Mouse (Mus musculus) brain, adult 2 months (tissue): ENCODE measurements at regions not wholly inside any gene's neighbourhood (a gene's known extent, or its start where the extent isn't known, plus 50 kb on each side); places are given as distances from the start of the nearest gene placed in this dataset.

Source experiments
- DNase-seq: peaks from one replicate; pipeline ENCODE4 v3.0.0; 2011; ENCODE audit warnings: low read depth, low spot score

GRCm38 (mm10) chr12:107658241-107658640 is 169.8 kb downstream of the 3110018I06Rik start:
- DNase-seq: peak; percentile 10

DNA sequence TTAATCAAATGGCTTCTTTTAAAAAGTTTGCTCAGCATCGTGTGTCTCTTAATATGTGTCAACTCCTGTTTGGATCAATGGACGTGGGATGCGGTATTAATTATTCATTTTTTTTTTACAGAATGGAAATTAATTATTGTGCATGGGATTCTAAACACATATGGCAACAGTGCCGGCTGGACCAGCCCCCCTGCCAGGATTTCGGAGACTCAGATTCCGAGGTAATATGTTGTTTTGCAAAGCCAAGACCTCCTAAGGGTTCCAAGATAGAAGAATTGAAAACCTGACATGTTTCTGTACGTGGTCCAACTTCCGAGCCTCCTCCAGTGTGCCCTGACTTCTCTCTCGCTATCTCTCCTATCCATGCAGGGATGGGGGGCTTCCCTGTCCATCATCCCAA is 170.4 kb downstream of the 3110018I06Rik start:
- DNase-seq: no peak

- DNase-seq: no peak
These were observed 174.2 kb downstream of the 3110018I06Rik start for GRCm38 (mm10) chr12:107662624-107663023.

DNA sequence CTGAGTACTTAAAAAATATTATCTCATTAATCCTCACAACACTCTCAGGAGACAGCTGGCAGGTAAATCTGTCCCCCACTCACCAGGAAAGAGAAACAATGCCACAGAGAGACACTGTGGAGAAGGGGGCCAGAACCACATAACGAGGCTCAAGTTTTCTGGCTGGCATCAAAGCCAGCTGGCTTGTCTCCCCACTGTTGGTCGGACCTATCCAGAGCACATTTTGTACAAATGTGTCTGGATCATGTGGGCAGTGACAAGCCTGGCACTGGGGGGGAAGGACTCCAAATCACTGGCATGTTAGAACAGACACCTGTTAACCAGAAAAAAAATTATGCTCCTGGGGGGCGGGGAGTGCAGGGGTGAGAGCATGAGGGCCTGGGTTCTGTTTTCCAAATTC is 179.4 kb downstream of the 3110018I06Rik start:
- no peak for DNase-seq

DNA sequence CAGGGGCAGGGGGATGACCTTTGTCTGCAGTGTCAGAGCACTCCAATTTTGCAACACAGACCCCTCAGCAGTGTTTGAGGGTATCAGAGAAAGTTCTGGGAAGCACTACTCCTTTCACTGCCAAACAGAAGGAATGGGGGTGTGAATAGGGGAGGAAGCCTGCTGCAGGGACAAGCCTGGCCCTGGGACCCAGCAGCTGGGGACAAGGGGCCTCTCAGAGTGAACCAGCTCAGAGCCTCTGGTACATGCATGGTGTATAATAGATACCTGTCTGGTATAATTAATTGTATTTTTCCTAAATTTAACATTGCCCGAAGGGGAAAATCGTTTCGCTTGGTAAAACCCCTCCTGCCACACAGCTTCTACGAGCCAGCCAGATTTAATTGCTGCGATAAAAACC is 180.6 kb downstream of the 3110018I06Rik start:
- no peak for DNase-seq

GRCm38 (mm10) chr12:107669450-107669849 is 181.0 kb downstream of the 3110018I06Rik start:
- no peak for DNase-seq

DNA sequence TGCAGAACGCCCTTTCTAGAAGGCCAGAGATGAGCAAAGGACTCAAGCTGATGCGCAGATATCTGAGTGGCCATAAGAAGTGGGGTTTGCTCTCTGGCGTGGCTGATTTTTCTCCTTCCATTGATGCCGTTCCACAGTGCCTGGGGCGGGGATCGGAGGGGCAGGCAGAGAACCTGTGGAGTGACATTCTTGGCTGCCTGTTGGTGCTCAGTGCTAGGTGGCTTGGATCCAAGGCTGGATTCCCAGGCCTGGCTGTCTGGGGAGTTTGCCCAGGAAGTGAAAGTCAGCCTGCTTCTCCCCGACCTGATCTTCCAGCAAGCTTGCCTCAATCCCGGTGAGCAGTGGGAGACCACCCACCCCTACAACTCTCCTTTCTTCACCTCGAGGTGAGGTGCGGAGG is 181.5 kb downstream of the 3110018I06Rik start:
- DNase-seq: no peak

GRCm38 (mm10) chr12:107677076-107677475 is 188.6 kb downstream of the 3110018I06Rik start:
- DNase-seq: no peak

DNA sequence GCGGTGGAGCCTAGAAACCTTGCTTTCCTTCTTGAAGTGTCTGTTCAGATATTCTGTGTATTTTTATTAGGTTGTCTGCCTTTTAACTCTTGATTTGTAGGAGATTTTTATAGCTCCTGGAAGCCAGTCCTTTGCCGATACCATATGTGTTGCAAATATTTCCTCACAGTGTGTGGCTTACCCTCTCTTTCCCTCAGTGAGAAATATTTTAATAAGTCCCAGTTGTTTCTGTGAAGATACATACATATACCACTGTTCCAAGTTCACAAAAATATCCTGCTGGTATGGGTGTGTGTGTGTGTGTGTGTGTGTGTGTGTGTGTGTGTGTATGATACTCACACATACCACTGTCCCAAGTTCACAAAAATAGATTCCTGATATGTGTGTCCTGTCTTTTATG is 199.0 kb downstream of the 3110018I06Rik start:
- DNase-seq: no peak

GRCm38 (mm10) chr12:107689418-107689817 is 201.0 kb downstream of the 3110018I06Rik start:
- peak; percentile 17 for DNase-seq

DNA sequence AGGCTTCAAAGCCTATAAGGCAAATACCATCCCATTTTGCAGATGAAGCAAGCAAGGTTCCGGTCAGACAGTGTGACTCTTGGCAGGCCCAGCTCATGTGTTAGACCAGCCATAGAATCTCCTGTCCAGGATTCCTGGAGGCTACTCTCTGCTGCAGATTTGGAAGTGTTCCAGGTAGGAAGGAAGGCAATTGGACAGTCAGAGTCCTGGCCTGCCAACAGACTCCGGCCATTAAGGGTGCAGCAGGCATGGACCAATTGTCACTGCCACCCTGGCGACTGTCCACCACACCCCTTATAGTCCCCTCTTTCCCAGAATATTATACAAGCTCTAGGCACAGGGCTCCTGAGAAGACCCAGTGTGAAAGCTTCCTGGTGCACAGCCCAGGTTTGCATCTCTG is 201.6 kb downstream of the 3110018I06Rik start:
- no peak for DNase-seq

GRCm38 (mm10) chr12:107693693-107694092 is 205.3 kb downstream of the 3110018I06Rik start:
- DNase-seq: peak; percentile 32

- no peak for DNase-seq
These were observed 206.6 kb downstream of the 3110018I06Rik start for GRCm38 (mm10) chr12:107695014-107695413.

DNA sequence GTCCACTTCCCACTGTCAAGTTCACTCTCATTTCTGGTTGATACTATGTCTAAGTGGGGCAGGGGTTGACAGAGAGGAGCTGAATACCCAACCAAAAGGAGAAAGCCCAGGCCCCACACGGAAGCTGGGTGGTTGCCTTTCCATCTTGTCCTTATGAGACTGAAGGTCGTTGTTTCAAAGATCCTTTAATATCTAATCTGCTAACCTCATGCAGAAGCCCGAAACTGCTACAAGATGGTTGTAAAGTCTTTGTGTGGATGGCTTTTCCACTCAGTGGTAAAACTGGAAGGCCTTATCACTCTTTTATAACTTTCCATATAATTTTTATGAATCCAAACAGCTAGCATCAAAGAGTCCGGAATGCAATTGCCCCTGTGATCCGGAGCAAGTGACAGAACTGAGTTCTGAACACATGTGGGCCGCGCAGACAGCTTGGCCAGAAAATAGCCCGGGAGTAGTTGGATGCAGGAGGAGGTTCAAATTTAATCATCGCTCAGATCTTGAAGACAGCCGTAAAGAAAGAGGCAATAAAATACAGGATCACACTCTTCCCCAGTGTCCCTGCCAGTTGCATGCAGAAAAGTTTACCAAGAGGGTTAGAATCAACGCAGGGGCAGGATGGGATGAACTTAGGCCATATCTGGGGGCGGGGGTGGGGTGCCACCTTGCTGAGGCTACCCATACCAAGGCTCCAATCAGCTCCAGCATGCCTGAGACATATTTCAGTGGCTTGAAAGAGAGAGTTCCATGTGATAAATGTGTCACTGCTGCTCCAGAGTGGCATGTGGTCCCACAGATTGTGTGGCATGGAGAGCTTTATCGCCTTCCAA is 207.2 kb downstream of the 3110018I06Rik start:
- DNase-seq: peak; percentile 15

GRCm38 (mm10) chr12:107700317-107700716 is 211.9 kb downstream of the 3110018I06Rik start:
- DNase-seq: no peak

- no peak for DNase-seq
These were observed 212.6 kb downstream of the 3110018I06Rik start for GRCm38 (mm10) chr12:107700868-107701597.

- no peak for DNase-seq
These were observed 220.4 kb downstream of the 3110018I06Rik start for GRCm38 (mm10) chr12:107708812-107709211.

GRCm38 (mm10) chr12:107711017-107711416 is 222.6 kb downstream of the 3110018I06Rik start:
- DNase-seq: no peak

DNA sequence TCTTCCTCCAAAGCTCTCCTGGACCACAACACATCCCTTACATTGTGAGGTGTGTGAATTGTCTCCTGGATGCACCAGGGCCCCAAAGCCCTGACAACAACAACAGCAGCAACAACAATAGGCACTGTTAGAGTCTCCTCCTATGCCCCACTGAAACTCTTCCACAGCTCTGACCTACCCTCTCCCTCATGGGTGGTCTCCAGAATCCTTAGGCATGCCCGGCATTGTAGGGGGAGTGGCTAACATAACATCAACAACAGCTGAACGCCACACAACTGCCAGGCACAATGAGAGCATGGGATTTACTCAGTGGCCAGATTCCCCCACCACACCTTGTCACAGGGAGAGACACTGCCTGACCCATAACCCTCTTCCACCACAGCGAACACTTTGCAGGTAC is 223.2 kb downstream of the 3110018I06Rik start:
- no peak for DNase-seq

GRCm38 (mm10) chr12:107713191-107713590 is 224.8 kb downstream of the 3110018I06Rik start:
- DNase-seq: peak; percentile 59

DNA sequence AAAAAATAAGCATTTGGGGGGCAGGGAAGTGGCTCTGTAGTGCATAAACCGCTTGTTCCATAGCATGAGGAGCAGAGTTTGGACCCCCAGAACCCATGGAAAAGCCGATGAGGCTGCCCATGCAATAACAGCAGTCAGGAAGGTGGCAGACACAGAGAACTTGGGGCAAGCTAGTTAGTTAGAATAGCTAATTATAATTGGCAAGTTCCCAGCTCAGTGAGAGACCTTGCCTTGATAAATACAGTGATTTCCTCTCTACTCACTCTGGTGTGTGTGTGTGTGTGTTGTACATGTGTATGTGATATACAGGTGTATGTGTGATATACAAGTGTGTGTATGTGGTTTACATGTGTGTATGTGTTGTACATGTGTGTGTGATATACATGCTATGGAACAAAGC is 226.4 kb downstream of the 3110018I06Rik start:
- DNase-seq: no peak

DNA sequence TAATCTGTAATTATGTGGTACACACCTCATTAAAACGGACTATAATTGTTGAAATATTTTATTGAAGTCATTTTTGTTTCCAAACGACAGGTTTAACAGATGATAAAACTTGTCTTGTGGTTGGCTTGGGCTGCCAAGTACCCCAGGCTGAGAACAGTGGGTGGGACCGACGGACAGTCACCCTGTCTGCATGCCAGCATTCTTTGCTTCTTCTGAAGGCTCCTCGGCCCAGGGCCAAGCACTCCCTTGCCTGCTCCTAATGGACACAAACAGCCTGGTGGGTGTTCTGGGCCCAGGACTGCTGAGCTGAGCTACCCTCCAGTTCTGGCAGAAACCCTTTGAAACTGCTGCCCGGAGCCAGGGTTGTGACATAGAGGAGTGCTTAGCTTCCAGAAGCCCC is 227.4 kb downstream of the 3110018I06Rik start:
- no peak for DNase-seq

DNA sequence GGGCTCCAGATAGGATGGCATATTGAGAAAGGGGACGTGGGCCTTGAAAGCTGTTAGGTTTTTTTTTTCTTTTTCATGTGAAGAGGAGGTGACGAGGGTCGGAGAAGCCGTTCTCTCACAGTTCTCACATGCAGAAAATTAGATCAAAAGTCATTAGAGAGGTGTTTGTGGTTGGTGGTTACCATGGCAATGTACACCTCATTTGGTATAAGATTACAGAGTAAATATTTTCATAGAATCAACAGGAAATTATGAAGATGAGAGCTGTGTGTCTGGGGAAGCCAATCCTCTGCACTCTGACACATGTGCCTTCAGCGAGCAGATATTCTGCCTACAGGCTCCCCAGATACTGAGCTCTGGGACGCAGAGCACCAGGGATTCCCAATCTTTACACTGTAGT is 232.5 kb downstream of the 3110018I06Rik start:
- DNase-seq: no peak
